Mouse (Mus musculus) intestine, embryonic 14.5 days (tissue): ENCODE measurements around the gene AC170998.1. TPM values are rescaled to one million over a fixed set of nuclear protein-coding genes. Genes with fewer than 3 reads are reported as not detected.
"Not testable (repeated sequence)": the region's sequence is repeated elsewhere in the genome, so short reads cannot be mapped to it uniquely, and the experiment has no call there.

Source experiments
- ATAC-seq: fragments of 200-750 bp; cut with Nextera tagmentation; replicated peaks from 2 replicates; pipeline ENCODE4 v1.8.0; 2017; ENCODE audit warnings: low read depth, moderate number of reproducible peaks, moderate TSS enrichment, moderate library complexity; ENCODE audit not compliant: low FRiP score, low TSS enrichment
- DNase-seq: peaks from one replicate; pipeline ENCODE4 v3.0.0-alpha.2; 2018; ENCODE audit warnings: low spot score
- H3K27ac ChIP-seq: fragments of 300-500 bp; sonication (generic); 2 replicates; pipeline ENCODE4 v1.5.1; 2014; ENCODE audit warnings: low read depth, mild to moderate bottlenecking, control low read depth
- H3K27me3 ChIP-seq: fragments of 300-500 bp; sonication (generic); replicated peaks from 2 replicates; pipeline ENCODE4 v1.6.1; 2014; ENCODE audit warnings: low read length, control low read depth; ENCODE audit not compliant: control insufficient read depth, insufficient read depth
- H3K36me3 ChIP-seq: fragments of 300-500 bp; sonication (generic); 2 replicates; pipeline ENCODE4 v1.6.1; 2014; ENCODE audit warnings: low read length, control low read depth; ENCODE audit not compliant: control insufficient read depth, insufficient read depth
- H3K4me1 ChIP-seq: fragments of 300-500 bp; sonication (generic); replicated peaks from 2 replicates; pipeline ENCODE4 v1.6.1; 2014; ENCODE audit warnings: low read length, control low read depth, mixed read lengths; ENCODE audit not compliant: control insufficient read depth, insufficient read depth
- H3K4me2 ChIP-seq: fragments of 300-500 bp; sonication (generic); 2 replicates; pipeline ENCODE4 v1.6.1; 2014; ENCODE audit warnings: low read length
- H3K4me3 ChIP-seq: fragments of 300-500 bp; sonication (generic); 2 replicates; pipeline ENCODE4 v1.5.1; 2014; ENCODE audit warnings: low read depth, low read length, control low read depth, mixed read lengths
- H3K9ac ChIP-seq: fragments of 300-500 bp; sonication (generic); 2 replicates; pipeline ENCODE4 v1.6.1; 2014; ENCODE audit warnings: mild to moderate bottlenecking, low read length
- H3K9me3 ChIP-seq: fragments of 300-500 bp; sonication (generic); 2 replicates; pipeline ENCODE4 v1.6.1; 2016; ENCODE audit warnings: low read length, control low read depth; ENCODE audit not compliant: control insufficient read depth
- WGBS: fragments of 180-500 bp; shearing (Covaris S2); extraction: QIAGEN DNeasy Blood & Tissue Kit; methylation state at CpG from one replicate; pipeline ENCODE4 v1.1.7; 2014; 5-methylcytosine and 5-hydroxymethylcytosine counted together
- polyA plus RNA-seq: library from polyadenylated mRNA; unstranded; fragments of >200 nt; fragmentation: Nextera tagmentation; extraction: Ambion mirVana; gene quantifications from 2 replicates; pipeline ENCODE4 v1.2.1, GENCODE M21; 2014

The AC170998.1 gene
- polyA plus RNA-seq, 1 experiment from 2014 or later, result 4.0 TPM

DNA sequence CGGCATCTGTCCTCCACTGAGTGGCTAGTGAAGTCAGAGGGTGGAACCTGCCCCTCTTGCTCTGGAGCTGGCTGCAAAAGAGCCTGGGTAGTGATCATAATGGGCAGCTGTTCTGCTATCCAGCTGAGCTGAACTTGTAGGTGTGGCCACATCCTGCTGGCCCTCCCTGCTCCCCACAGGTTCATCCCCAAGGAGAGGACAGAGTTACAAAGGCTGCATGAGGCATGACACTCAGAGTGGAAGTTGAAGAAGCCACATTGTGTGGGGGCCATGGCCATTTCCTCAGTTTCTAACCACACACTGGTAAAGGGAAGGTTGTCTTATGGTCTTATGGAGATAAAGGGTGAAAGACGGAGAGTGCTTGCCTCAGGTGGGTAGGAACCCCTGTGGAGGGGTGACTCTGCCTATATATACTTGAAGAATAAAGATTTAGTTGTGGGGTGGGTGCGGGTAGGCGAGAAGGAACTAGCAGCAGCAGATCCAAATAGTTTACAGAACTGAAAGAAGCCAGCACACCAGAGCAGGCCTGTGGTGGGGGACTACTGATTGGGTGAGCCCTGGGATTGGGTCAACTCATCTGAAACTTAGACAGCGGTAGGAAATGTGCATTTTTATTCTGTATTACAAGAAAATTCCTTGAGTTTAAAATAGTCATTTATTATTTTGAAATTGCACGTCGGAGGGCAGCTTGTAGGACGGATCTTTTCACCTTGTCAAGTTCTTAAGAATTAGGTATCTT lies 16.2 kb upstream of the AC170998.1 start:
- H3K9ac ChIP-seq, result no peak overlapping the region
- no peak overlapping the region for H3K4me3 ChIP-seq
- H3K4me2 ChIP-seq, result no peak overlapping the region
- H3K36me3 ChIP-seq, result peaks cover 12% of the 10 kb centered on the region
- H3K27ac ChIP-seq, result 0 out of 2 replicates have a peak overlapping the region, but pooled peaks have one; percentile 43
- 44% methylated on average over 8 of the region's 8 CpGs for WGBS
- H3K9me3 ChIP-seq, result no peaks in the 10 kb centered on the region
- peaks cover 29% of the 10 kb centered on the region for H3K4me1 ChIP-seq
- no peaks in the 10 kb centered on the region for H3K27me3 ChIP-seq
- ATAC-seq (0 out of 2 replicates have a peak, but pooled peaks have one; percentile 36), DNase-seq (no peak)

DNA sequence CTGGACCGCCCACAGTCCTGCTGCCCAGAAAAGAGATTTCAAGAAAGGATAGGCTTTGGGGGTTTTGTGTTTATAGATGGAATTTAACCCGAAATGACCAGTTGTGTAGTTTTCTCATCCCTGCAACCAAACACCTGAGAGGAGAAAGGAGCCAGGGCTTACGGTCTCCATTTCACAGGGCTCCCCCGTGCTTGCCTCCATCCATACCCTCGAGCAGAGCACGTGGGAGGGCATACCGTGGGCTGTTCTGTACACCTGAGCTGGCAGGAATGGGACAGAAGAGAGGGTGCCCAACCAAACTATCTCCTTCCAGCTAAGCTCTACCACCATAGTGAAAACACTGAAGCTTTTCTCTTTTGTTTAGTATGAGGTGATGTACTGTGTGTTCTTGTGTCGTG lies 15.6 kb upstream of the AC170998.1 start:
- 78% methylated on average over 8 of the region's 8 CpGs for WGBS
- Histone ChIP-seq H3K27ac (no peak overlapping the region), H3K36me3 (peaks cover 18% of the 10 kb centered on the region), H3K4me1 (peaks cover 29% of the 10 kb centered on the region), H3K9me3 (no peaks in the 10 kb centered on the region), H3K9ac (no peak overlapping the region), H3K4me2 (no peak overlapping the region), H3K27me3 (no peaks in the 10 kb centered on the region), H3K4me3 (no peak overlapping the region)
- ATAC-seq, result no peak
- DNase-seq, result no peak

DNA sequence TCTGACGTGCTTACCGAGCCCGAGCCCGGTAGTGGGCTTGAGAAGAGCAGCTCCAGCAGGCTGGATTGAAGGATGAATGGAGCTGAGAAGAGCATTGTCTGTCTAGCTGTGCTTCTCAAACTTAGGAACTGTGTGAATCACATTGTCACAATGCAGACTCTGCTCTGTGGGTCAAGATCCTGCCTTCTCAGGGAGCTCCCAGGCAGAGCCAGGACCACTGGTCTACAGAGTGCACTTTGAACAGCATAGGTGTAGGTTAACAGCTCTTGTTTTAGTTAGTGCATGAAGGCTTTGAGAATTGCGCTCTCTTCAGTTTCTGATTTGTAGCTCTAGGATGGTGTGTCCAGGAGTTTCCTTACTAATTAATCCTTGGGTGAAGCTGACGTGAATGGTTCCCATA lies 14.6 kb upstream of the AC170998.1 start:
- Histone ChIP-seq H3K4me2 (no peak overlapping the region), H3K4me1 (peaks cover 34% of the 10 kb centered on the region), H3K36me3 (peaks cover 24% of the 10 kb centered on the region), H3K9ac (no peak overlapping the region), H3K27ac (no peak overlapping the region), H3K9me3 (no peaks in the 10 kb centered on the region), H3K27me3 (no peaks in the 10 kb centered on the region), H3K4me3 (no peak overlapping the region)
- DNase-seq, result no peak
- no peak for ATAC-seq
- WGBS, result 88% methylated on average over 6 of the region's 6 CpGs

DNA sequence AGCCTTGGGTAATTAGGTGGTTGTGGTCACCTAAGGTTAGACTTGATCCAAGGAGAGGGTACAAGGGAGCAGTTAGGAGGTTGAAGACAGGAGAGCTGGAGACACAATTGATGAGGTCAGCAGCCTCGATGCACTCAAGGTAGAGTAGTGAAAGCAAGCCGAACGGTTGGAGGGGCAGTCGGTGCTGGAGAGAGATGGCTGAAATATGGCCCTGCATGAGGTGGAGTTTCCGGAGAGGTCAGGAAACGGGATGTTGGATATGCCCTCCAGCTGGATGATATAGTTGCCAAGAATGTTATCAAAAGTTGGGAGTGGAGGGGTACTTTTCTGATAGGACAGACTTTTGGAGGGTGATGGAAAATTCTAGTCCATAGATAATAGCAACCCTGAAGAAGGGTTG lies 13.6 kb upstream of the AC170998.1 start:
- WGBS, result 49% methylated on average over 6 of the region's 6 CpGs
- H3K9ac ChIP-seq, result no peak overlapping the region
- peaks cover 39% of the 10 kb centered on the region for H3K4me1 ChIP-seq
- peaks cover 31% of the 10 kb centered on the region for H3K36me3 ChIP-seq
- ATAC-seq, result no peak
- H3K27me3 ChIP-seq, result no peaks in the 10 kb centered on the region
- H3K27ac ChIP-seq, result no peak overlapping the region
- DNase-seq, result no peak
- H3K4me2 ChIP-seq, result no peak overlapping the region
- no peak overlapping the region for H3K4me3 ChIP-seq
- H3K9me3 ChIP-seq, result no peaks in the 10 kb centered on the region

DNA sequence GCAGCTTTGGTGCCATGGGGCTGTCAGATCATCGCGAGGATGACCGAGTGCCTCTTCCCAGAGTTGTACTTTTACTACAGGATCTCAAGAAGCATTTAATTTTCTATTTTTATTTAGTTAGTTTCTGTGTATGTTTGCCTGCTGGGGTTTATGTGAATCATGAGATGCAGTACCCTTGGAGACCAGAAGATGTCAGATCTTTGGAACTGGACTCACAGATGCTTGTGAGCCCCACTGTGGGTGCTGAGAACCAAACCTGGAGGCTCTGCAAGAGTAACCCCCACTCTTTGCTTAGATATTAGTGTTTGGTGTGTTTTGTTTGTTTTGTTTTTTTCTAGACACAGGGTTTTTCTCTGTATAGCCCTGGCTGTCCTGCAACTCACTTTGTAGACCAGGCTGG lies 11.9 kb upstream of the AC170998.1 start:
- no peaks in the 10 kb centered on the region for H3K9me3 ChIP-seq
- H3K27me3 ChIP-seq, result no peaks in the 10 kb centered on the region
- peaks cover 44% of the 10 kb centered on the region for H3K36me3 ChIP-seq
- DNase-seq, result no peak
- peaks cover 38% of the 10 kb centered on the region for H3K4me1 ChIP-seq
- ATAC-seq, result no peak
- WGBS, result 96% methylated on average over 3 of the region's 3 CpGs
- H3K4me3 ChIP-seq, result no peak overlapping the region
- H3K4me2 ChIP-seq, result no peak overlapping the region
- no peak overlapping the region for H3K9ac ChIP-seq
- no peak overlapping the region for H3K27ac ChIP-seq

DNA sequence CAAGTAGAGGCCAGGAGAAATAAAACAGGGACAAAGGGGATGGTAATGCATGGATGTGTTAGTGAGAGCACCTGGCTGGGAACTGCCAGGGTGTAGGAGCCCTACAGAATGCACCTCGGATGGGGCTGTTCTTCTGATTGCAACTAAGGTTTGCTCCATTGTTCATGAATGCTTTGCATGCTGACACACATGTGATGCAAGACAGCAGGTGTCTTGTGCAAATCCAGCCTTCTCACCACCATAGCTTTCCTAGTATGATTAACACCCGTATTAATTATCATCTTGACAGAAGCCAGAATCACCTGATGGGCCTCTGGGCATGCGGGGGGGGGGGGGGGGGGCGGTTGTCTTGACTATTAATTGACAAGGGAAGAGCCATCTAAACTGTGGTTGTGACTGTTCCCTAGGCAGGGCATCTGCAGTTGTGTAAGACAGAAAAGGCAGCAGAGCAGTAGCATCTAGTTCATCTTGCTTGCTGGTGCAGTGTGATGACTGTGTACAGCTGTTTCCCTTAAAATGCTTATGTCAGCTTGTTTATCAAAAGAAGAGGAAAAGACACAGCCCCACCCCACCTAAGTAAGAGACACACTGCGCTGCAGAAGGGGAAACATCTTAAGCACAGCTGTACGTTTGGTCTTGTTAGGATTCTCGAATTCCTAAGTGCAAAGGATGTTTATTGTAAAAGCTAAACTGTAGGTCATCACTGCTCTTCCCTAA lies 9.9 kb upstream of the AC170998.1 start:
- Histone ChIP-seq H3K4me1 (peaks cover 25% of the 10 kb centered on the region), H3K4me3 (no peak overlapping the region), H3K27ac (peak overlapping the region; percentile 51; the same call in 1 of the 2 replicates), H3K36me3 (peaks cover 52% of the 10 kb centered on the region), H3K27me3 (no peaks in the 10 kb centered on the region), H3K4me2 (no peak overlapping the region), H3K9me3 (no peaks in the 10 kb centered on the region), H3K9ac (no peak overlapping the region)
- ATAC-seq (no peak), DNase-seq (no peak)
- WGBS, result 47% methylated on average over 5 of the region's 7 CpGs

DNA sequence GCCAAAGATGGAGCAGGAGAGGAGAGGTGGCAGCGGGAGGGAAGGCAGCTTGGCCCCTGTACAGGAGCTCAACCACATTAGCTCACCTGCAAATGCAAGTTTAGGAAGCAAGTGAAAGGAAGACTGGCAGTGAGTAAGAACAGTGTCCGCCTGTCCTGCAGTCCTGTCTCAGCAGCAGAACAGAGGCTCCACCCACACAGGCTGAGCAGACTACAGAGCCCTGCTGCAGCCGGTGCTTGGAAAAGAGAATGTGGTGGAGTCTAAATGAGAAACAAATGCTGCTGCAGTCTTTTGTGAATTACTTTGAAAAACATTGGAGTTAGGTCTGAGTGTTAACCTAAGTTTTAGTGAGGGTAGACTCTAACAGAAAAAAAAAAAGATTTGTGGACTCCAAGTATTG lies 8.3 kb upstream of the AC170998.1 start:
- H3K27ac ChIP-seq, result peak overlapping the region; percentile 51; the same call in 1 of the 2 replicates

DNA sequence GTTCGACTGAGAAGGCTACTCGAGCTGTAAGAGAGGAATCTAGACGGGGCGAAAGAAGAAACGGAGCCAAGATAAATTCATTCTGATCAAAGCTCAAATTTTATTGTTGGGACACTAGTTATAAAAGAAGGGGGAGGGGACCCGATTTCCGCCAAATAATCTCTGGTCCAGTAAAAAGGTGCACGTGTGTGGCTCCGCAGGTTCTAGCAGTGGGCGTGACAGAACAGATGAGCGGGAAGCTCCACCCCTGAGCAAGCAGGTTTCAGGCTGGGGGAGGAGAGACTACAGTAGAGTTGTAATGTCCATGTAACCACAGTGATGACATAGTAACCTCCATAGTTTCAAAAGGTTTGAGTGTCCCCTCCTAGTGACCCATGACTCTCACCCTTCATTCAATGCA lies 1.6 kb downstream of the AC170998.1 start:
- H3K4me2 ChIP-seq, H3K4me1 ChIP-seq, H3K9me3 ChIP-seq, DNase-seq, H3K4me3 ChIP-seq, H3K9ac ChIP-seq, ATAC-seq, H3K27ac ChIP-seq, H3K27me3 ChIP-seq: not testable (repeated sequence)
- H3K36me3 ChIP-seq, result peaks cover 89% of the 10 kb centered on the region
- WGBS, result 92% methylated on average over 11 of the region's 11 CpGs

More for the DNA sequence above, 8.3 kb upstream of the AC170998.1 start:
- H3K27me3 ChIP-seq, result no peaks in the 10 kb centered on the region
- 54% methylated on average over 3 of the region's 3 CpGs for WGBS
- ATAC-seq, result no peak
- DNase-seq, result no peak
- no peak overlapping the region for H3K4me2 ChIP-seq
- no peaks in the 10 kb centered on the region for H3K9me3 ChIP-seq
- peaks cover 65% of the 10 kb centered on the region for H3K36me3 ChIP-seq
- H3K4me1 ChIP-seq, result peaks cover 16% of the 10 kb centered on the region
- H3K4me3 ChIP-seq, result no peak overlapping the region
- no peak overlapping the region for H3K9ac ChIP-seq
